Comparison of ENCODE assay signal across 17 mouse cellular contexts in genomic region chr14:47175136-47175535, GRCm38 (mm10).
"Had no signal": no experiment of that assay in that cellular context is flagged by ENCODE, and none has a peak within 500 bp of the region (broad histone marks: within the 10 kb centered on the region; RNA-seq: fewer than 3 reads in every experiment).

No protein-coding gene starts in this region.

- H3K27ac ChIP-seq: neural tube, embryonic 12.5 days; neural tube, embryonic 13.5 days; neural tube, embryonic 15.5 days; stomach, embryonic 15.5 days; stomach, postnatal 0 days had no signal

- H3K36me3 ChIP-seq: neural tube, embryonic 12.5 days; neural tube, embryonic 13.5 days; neural tube, embryonic 15.5 days; stomach, embryonic 15.5 days had no signal

- H3K27me3 ChIP-seq: neural tube, embryonic 12.5 days; neural tube, embryonic 13.5 days; neural tube, embryonic 15.5 days; stomach, embryonic 15.5 days had no signal

- H3K4me1 ChIP-seq: neural tube, embryonic 12.5 days; neural tube, embryonic 13.5 days; neural tube, embryonic 15.5 days had no signal

- H3K4me3 ChIP-seq: neural tube, embryonic 12.5 days; neural tube, embryonic 13.5 days; neural tube, embryonic 15.5 days; stomach, embryonic 15.5 days had no signal

- H3K9ac ChIP-seq: neural tube, embryonic 12.5 days; neural tube, embryonic 13.5 days; neural tube, embryonic 15.5 days; stomach, embryonic 15.5 days had no signal

- H3K4me2 ChIP-seq: neural tube, embryonic 12.5 days; neural tube, embryonic 13.5 days; neural tube, embryonic 15.5 days; stomach, embryonic 15.5 days had no signal

- H3K9me3 ChIP-seq: neural tube, embryonic 12.5 days; neural tube, embryonic 13.5 days; neural tube, embryonic 15.5 days; stomach, embryonic 15.5 days had no signal

- DNase-seq: retina, postnatal 1 day; right cerebral cortex, adult 18-20 months; right cerebral cortex, postnatal 14 days; right cerebral cortex, postnatal 25 days; right cerebral cortex, postnatal 4 days; spleen, adult 18-20 months; thymus, adult 18-20 months; thymus, adult 2 months; thymus, postnatal 14 days; thymus, postnatal 25 days; thymus, postnatal 36 days; thymus, postnatal 4 days had no signal
